27 mouse cellular contexts compared by ENCODE assay signal in the genomic region with DNA sequence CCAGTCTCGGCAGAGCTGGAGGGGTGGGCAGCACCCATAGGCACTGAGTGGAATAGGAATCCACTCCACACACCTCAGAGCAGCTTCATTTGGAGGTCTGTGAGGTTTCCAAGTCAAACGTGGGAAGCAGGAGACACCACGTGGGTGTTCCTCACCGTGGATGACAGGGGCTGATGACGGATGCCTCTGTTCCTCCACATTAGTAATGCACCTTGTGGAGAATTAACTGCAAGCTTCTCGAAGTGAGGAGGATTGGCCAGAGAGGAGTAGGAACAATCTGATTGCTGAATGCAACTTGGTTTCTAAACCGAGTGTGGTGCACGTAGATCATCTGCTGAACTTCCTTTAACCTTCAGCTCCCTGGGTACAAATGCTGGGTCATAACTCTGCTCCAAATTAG. TPM values are rescaled to one million over a fixed set of nuclear protein-coding genes. Genes with fewer than 3 reads are reported as not detected.
DNase-seq lines count a peak whose midpoint lies in the region; ATAC-seq and TF ChIP-seq lines count a peak whose summit lies in the region.
"Had no signal": no experiment of that assay in that cellular context is flagged by ENCODE, and none has a peak within 500 bp of the region (broad histone marks: within the 10 kb centered on the region; RNA-seq: fewer than 3 reads in every experiment).

No protein-coding gene starts in this region.

- DNase-seq in hindbrain, postnatal 0 days (ENCODE audit: low spot score), result peak; percentile 4
- DNase-seq in hindbrain, embryonic 14.5 days (ENCODE audit: low spot score), result no peak
- peak; percentile 49 for DNase-seq in right cerebral cortex, adult 18-20 months
- no peak for DNase-seq in right cerebral cortex, postnatal 4 days
- DNase-seq in embryonic facial prominence, embryonic 14.5 days (ENCODE audit: low spot score), result peak; percentile 33
- DNase-seq in limb, embryonic 10.5 days (ENCODE audit: low spot score), result peak; percentile 32
- no peak for DNase-seq in adrenal gland, postnatal 4 days (ENCODE audit: low spot score in 2 of 2)
- DNase-seq: adrenal gland, adult 2 months; adrenal gland, postnatal 25 days; cerebellum, adult 11 months; cerebellum, adult 8-10 months; cerebellum, postnatal 14 days; forebrain, postnatal 0 days; heart, adult 18-20 months; heart, postnatal 10 days; heart, postnatal 4 days had no signal

- WGBS in hindbrain, postnatal 0 days, result 52% methylated on average over 8 of the region's 8 CpGs
- 59% methylated on average over 8 of the region's 8 CpGs for WGBS in hindbrain, embryonic 14.5 days
- 40% methylated on average over 8 of the region's 8 CpGs for WGBS in embryonic facial prominence, embryonic 14.5 days
- WGBS in limb, embryonic 10.5 days, result 60% methylated on average over 8 of the region's 8 CpGs
- 73% methylated on average over 8 of the region's 8 CpGs for WGBS in midbrain, embryonic 16.5 days

- no peaks in the 10 kb centered on the region for H3K27me3 ChIP-seq in hindbrain, postnatal 0 days (ENCODE audit: insufficient read depth, low read length)
- no peaks in the 10 kb centered on the region for H3K27me3 ChIP-seq in hindbrain, embryonic 14.5 days (ENCODE audit: control insufficient read depth, insufficient read depth, low read length)
- H3K27me3 ChIP-seq in embryonic facial prominence, embryonic 14.5 days (replicated peaks; ENCODE audit: control insufficient read depth, insufficient read depth, low read length), result no peaks in the 10 kb centered on the region
- H3K27me3 ChIP-seq in limb, embryonic 10.5 days (ENCODE audit: low read depth, poor library complexity, severe bottlenecking), result no peaks in the 10 kb centered on the region
- no peaks in the 10 kb centered on the region for H3K27me3 ChIP-seq in midbrain, embryonic 16.5 days (ENCODE audit: control insufficient read depth, insufficient read depth, low read depth, low read length)
- H3K27me3 ChIP-seq: embryonic facial prominence, embryonic 13.5 days; forebrain, embryonic 13.5 days had no signal

- H3K36me3 ChIP-seq in hindbrain, postnatal 0 days (ENCODE audit: insufficient read depth, low read length), result no peaks in the 10 kb centered on the region
- no peaks in the 10 kb centered on the region for H3K36me3 ChIP-seq in hindbrain, embryonic 14.5 days (replicated peaks; ENCODE audit: control insufficient read depth, insufficient read depth)
- H3K36me3 ChIP-seq in embryonic facial prominence, embryonic 14.5 days (ENCODE audit: control insufficient read depth, insufficient read depth, low read length), result no peaks in the 10 kb centered on the region
- no peaks in the 10 kb centered on the region for H3K36me3 ChIP-seq in limb, embryonic 10.5 days
- no peaks in the 10 kb centered on the region for H3K36me3 ChIP-seq in midbrain, embryonic 16.5 days (ENCODE audit: control insufficient read depth, insufficient read depth, low read length)
- H3K36me3 ChIP-seq: embryonic facial prominence, embryonic 13.5 days; heart, embryonic 10.5 days; hindbrain, embryonic 12.5 days had no signal

- H3K9ac ChIP-seq in hindbrain, postnatal 0 days (replicated peaks; ENCODE audit: low read length), result no peak overlapping the region
- H3K9ac ChIP-seq in hindbrain, embryonic 14.5 days, result no peak overlapping the region
- H3K9ac ChIP-seq in embryonic facial prominence, embryonic 14.5 days (ENCODE audit: low read depth, low read length), result no peak overlapping the region
- H3K9ac ChIP-seq in midbrain, embryonic 16.5 days (ENCODE audit: low read depth, low read length), result no peak overlapping the region
- H3K9ac ChIP-seq: embryonic facial prominence, embryonic 13.5 days; forebrain, embryonic 13.5 days; forebrain, postnatal 0 days; hindbrain, embryonic 12.5 days had no signal

- H3K4me1 ChIP-seq in hindbrain, postnatal 0 days (ENCODE audit: insufficient read depth, low read length), result no peaks in the 10 kb centered on the region
- peaks cover 18% of the 10 kb centered on the region for H3K4me1 ChIP-seq in hindbrain, embryonic 14.5 days (replicated peaks; ENCODE audit: control insufficient read depth, insufficient read depth, low read length)
- H3K4me1 ChIP-seq in embryonic facial prominence, embryonic 14.5 days (ENCODE audit: control insufficient read depth, insufficient read depth, low read length), result no peaks in the 10 kb centered on the region
- H3K4me1 ChIP-seq in limb, embryonic 10.5 days, result peaks cover 22% of the 10 kb centered on the region
- H3K4me1 ChIP-seq in midbrain, embryonic 16.5 days (ENCODE audit: control insufficient read depth, insufficient read depth, low read length), result peaks cover 3% of the 10 kb centered on the region
- H3K4me1 ChIP-seq: heart, embryonic 10.5 days had no signal

- no peak for TF ChIP-seq CTCF in hindbrain, postnatal 0 days (IDR thresholded peaks at IDR 0.05; ENCODE audit: low read depth)

- no peak overlapping the region for H3K4me3 ChIP-seq in hindbrain, postnatal 0 days (ENCODE audit: low read length)
- no peak overlapping the region for H3K4me3 ChIP-seq in hindbrain, embryonic 14.5 days (replicated peaks; ENCODE audit: low read length)
- no peak overlapping the region for H3K4me3 ChIP-seq in embryonic facial prominence, embryonic 14.5 days (ENCODE audit: low read depth, low read length)
- no peak overlapping the region for H3K4me3 ChIP-seq in limb, embryonic 10.5 days
- no peak overlapping the region for H3K4me3 ChIP-seq in midbrain, embryonic 16.5 days (ENCODE audit: low read depth, low read length)
- H3K4me3 ChIP-seq: embryonic facial prominence, embryonic 13.5 days; forebrain, embryonic 13.5 days; heart, embryonic 10.5 days; hindbrain, embryonic 12.5 days had no signal

- H3K9me3 ChIP-seq in hindbrain, postnatal 0 days (ENCODE audit: low read length), result no peaks in the 10 kb centered on the region
- H3K9me3 ChIP-seq in hindbrain, embryonic 14.5 days (ENCODE audit: control insufficient read depth, low read length), result no peaks in the 10 kb centered on the region
- no peaks in the 10 kb centered on the region for H3K9me3 ChIP-seq in embryonic facial prominence, embryonic 14.5 days (ENCODE audit: control insufficient read depth, low read length)
- no peaks in the 10 kb centered on the region for H3K9me3 ChIP-seq in limb, embryonic 10.5 days (replicated peaks)
- H3K9me3 ChIP-seq in midbrain, embryonic 16.5 days (replicated peaks; ENCODE audit: control insufficient read depth, low read length, poor library complexity, severe bottlenecking), result no peaks in the 10 kb centered on the region
- H3K9me3 ChIP-seq: embryonic facial prominence, embryonic 13.5 days; forebrain, embryonic 13.5 days; heart, embryonic 10.5 days; hindbrain, embryonic 12.5 days had no signal

- H3K27ac ChIP-seq in hindbrain, postnatal 0 days, result no peak overlapping the region
- no peak overlapping the region for H3K27ac ChIP-seq in hindbrain, embryonic 14.5 days
- H3K27ac ChIP-seq in embryonic facial prominence, embryonic 14.5 days (replicated peaks; ENCODE audit: low read depth, low read length), result no peak overlapping the region
- H3K27ac ChIP-seq in limb, embryonic 10.5 days, result no peak overlapping the region
- H3K27ac ChIP-seq in midbrain, embryonic 16.5 days (ENCODE audit: low read length), result no peak overlapping the region
- H3K27ac ChIP-seq: embryonic facial prominence, embryonic 13.5 days; forebrain, embryonic 13.5 days; heart, embryonic 10.5 days; hindbrain, embryonic 12.5 days had no signal

- no peak for ATAC-seq in hindbrain, postnatal 0 days
- ATAC-seq in hindbrain, embryonic 14.5 days (ENCODE audit: low FRiP score), result no peak
- ATAC-seq in embryonic facial prominence, embryonic 14.5 days (ENCODE audit: low read depth), result no peak
- ATAC-seq in midbrain, embryonic 16.5 days, result no peak
- ATAC-seq: forebrain, embryonic 13.5 days; forebrain, postnatal 0 days had no signal

- no peak overlapping the region for H3K4me2 ChIP-seq in hindbrain, postnatal 0 days (ENCODE audit: low read depth, low read length)
- H3K4me2 ChIP-seq in hindbrain, embryonic 14.5 days (replicated peaks), result no peak overlapping the region
- H3K4me2 ChIP-seq in embryonic facial prominence, embryonic 14.5 days (ENCODE audit: low read depth, low read length), result no peak overlapping the region
- H3K4me2 ChIP-seq in midbrain, embryonic 16.5 days (ENCODE audit: low read length), result no peak overlapping the region
- H3K4me2 ChIP-seq: embryonic facial prominence, embryonic 13.5 days; forebrain, embryonic 13.5 days; hindbrain, embryonic 12.5 days had no signal

RNA-seq across cellular contexts. Expression of gene Tbc1d21, which starts 1.7 kb away (rescaled TPM):
- not detected in 2 replicates for total RNA-seq in hindbrain, postnatal 0 days (2014; rRNA removed)
- not detected in 2 replicates for polyA plus RNA-seq in hindbrain, postnatal 0 days (2015; fragmentation: Nextera tagmentation; extraction: Ambion mirVana)
- not detected in 2 replicates for polyA plus RNA-seq in hindbrain, embryonic 14.5 days (2014; fragmentation: Nextera tagmentation; extraction: Ambion mirVana)
- 0.13 TPM in 1 of 2 replicates, not detected in the other for polyA plus RNA-seq in embryonic facial prominence, embryonic 14.5 days (2014; fragmentation: Nextera tagmentation; extraction: Ambion mirVana)
- polyA plus RNA-seq in limb, embryonic 10.5 days (2016; fragmentation: Nextera tagmentation; extraction: Ambion mirVana), result not detected in 2 replicates
- not detected in 2 replicates for polyA plus RNA-seq in midbrain, embryonic 16.5 days (2015; fragmentation: Nextera tagmentation; extraction: Ambion mirVana)
- total RNA-seq in adrenal gland, postnatal 4 days (2021), result not detected
- total RNA-seq: adrenal gland, adult 2 months; adrenal gland, postnatal 25 days; common myeloid progenitor, adult 5-6 weeks; ES-E14; forebrain, postnatal 0 days; gastrocnemius, adult 8-10 months; gastrocnemius, postnatal 4 days; heart, adult 18-20 months; heart, postnatal 10 days; heart, postnatal 4 days had no signal
- polyA plus RNA-seq: adrenal gland, adult 2 months; brain, embryonic 14.5 days; embryonic facial prominence, embryonic 13.5 days; forebrain, embryonic 13.5 days; forebrain, postnatal 0 days; heart, embryonic 10.5 days; heart, embryonic 14.5 days; hindbrain, embryonic 12.5 days had no signal

RNA-seq across cellular contexts. Expression of gene Loxl1, which starts 58.9 kb away (rescaled TPM):
- 11.9 and 13.8 TPM in 2 replicates for total RNA-seq in hindbrain, postnatal 0 days (2014; rRNA removed)
- 9.1 and 9.7 TPM in 2 replicates for polyA plus RNA-seq in hindbrain, postnatal 0 days (2015; fragmentation: Nextera tagmentation; extraction: Ambion mirVana)
- 7.9 and 9.6 TPM in 2 replicates for polyA plus RNA-seq in hindbrain, embryonic 14.5 days (2014; fragmentation: Nextera tagmentation; extraction: Ambion mirVana)
- 68.7 and 74.1 TPM in 2 replicates for polyA plus RNA-seq in embryonic facial prominence, embryonic 14.5 days (2014; fragmentation: Nextera tagmentation; extraction: Ambion mirVana)
- polyA plus RNA-seq in limb, embryonic 10.5 days (2016; fragmentation: Nextera tagmentation; extraction: Ambion mirVana), result 6.0 and 12.9 TPM in 2 replicates
- 4.8 and 5.1 TPM in 2 replicates for polyA plus RNA-seq in midbrain, embryonic 16.5 days (2015; fragmentation: Nextera tagmentation; extraction: Ambion mirVana)
- 10 to 100 TPM; 57.7 to 60.2 TPM for total RNA-seq in adrenal gland, postnatal 4 days (2021)
- total RNA-seq: common myeloid progenitor, adult 5-6 weeks had no signal

Comparison
In these comparisons a context has a peak if more than half of its experiments do, and no peak if none do; other contexts are left out.
1. DNase-seq: peak in hindbrain, postnatal 0 days (single experiment), right cerebral cortex, adult 18-20 months (single experiment), embryonic facial prominence, embryonic 14.5 days (single experiment) and limb, embryonic 10.5 days (single experiment); none in hindbrain, embryonic 14.5 days (single experiment), right cerebral cortex, postnatal 4 days (single experiment) and adrenal gland, postnatal 4 days (0 of 2).